Mouse (Mus musculus) brain, embryonic 14.5 days (tissue): ENCODE data around the gene Ppp2r5d.

Source experiments
- CTCF ChIP-seq: fragments of 200-500 bp; IDR thresholded peaks from 2 replicates; pipeline ENCODE4 v1.5.1; 2012; ENCODE audit warnings: inconsistent platforms, mild to moderate bottlenecking, moderate library complexity, borderline replicate concordance; ENCODE audit not compliant: insufficient read depth, insufficient read length; ENCODE audit errors: extremely low read depth
- POLR2A ChIP-seq: fragments of 200-500 bp; IDR thresholded peaks from 2 replicates; pipeline ENCODE4 v1.6.1; 2012; ENCODE audit warnings: mild to moderate bottlenecking, inconsistent platforms, borderline replicate concordance; ENCODE audit not compliant: poor library complexity, insufficient read depth, insufficient read length, severe bottlenecking; ENCODE audit errors: extremely low read depth

- TF ChIP-seq CTCF (no peak), POLR2A (no peak)
Observed at GRCm38 (mm10) chr17:46698515-46698914, 6.4 kb downstream of the Ppp2r5d start.
